Mouse (Mus musculus): ENCODE measurements around the gene Zfand3.

Gene Zfand3

GRCm38 (mm10) chr17:29998566-29999295, 5.8 kb upstream of the Zfand3 start:
- DNase-seq, result no peak

GRCm38 (mm10) chr17:30005103-30005443, 540 bp downstream of the Zfand3 start:
- DNase-seq, result no peak

- DNase-seq, result peak; percentile 39
Measured at GRCm38 (mm10) chr17:30005451-30005941, 963 bp downstream of the Zfand3 start.

GRCm38 (mm10) chr17:30006877-30007276, 2.3 kb downstream of the Zfand3 start:
- DNase-seq, result no peak

- DNase-seq, result no peak
Measured at GRCm38 (mm10) chr17:30007883-30008282, 3.4 kb downstream of the Zfand3 start.

GRCm38 (mm10) chr17:30008392-30008791, 3.9 kb downstream of the Zfand3 start:
- no peak for DNase-seq

- no peak for DNase-seq
Measured at GRCm38 (mm10) chr17:30014660-30015059, 10.1 kb downstream of the Zfand3 start.

GRCm38 (mm10) chr17:30018927-30019610, 14.5 kb downstream of the Zfand3 start:
- DNase-seq, result no peak

- no peak for DNase-seq
Measured at GRCm38 (mm10) chr17:30019942-30020341, 15.4 kb downstream of the Zfand3 start.

- DNase-seq, result peak; percentile 77
Measured at GRCm38 (mm10) chr17:30024651-30025050, 20.1 kb downstream of the Zfand3 start.

GRCm38 (mm10) chr17:30026617-30027016, 22.1 kb downstream of the Zfand3 start:
- peak; percentile 46 for DNase-seq

- no peak for DNase-seq
Measured at GRCm38 (mm10) chr17:30027343-30028029, 23.0 kb downstream of the Zfand3 start.

- no peak for DNase-seq
Measured at GRCm38 (mm10) chr17:30029633-30030226, 25.2 kb downstream of the Zfand3 start.

- no peak for DNase-seq
Measured at GRCm38 (mm10) chr17:30032796-30033195, 28.3 kb downstream of the Zfand3 start.

GRCm38 (mm10) chr17:30033991-30034390, 29.5 kb downstream of the Zfand3 start:
- DNase-seq, result no peak

- no peak for DNase-seq
Measured at GRCm38 (mm10) chr17:30035216-30036005, 30.9 kb downstream of the Zfand3 start.

GRCm38 (mm10) chr17:30043163-30043822, 38.8 kb downstream of the Zfand3 start:
- DNase-seq, result no peak

GRCm38 (mm10) chr17:30045181-30045580, 40.6 kb downstream of the Zfand3 start:
- DNase-seq, result no peak

- no peak for DNase-seq
Measured at GRCm38 (mm10) chr17:30046654-30047053, 42.1 kb downstream of the Zfand3 start.

- no peak for DNase-seq
Measured at GRCm38 (mm10) chr17:30051523-30052346, 47.2 kb downstream of the Zfand3 start.

GRCm38 (mm10) chr17:30052347-30052742, 47.8 kb downstream of the Zfand3 start:
- no peak for DNase-seq

Data from cerebellum, adult 8-10 months (tissue).